Mouse (Mus musculus) monocyte, adult 2 months (primary cell): ENCODE measurements around the gene Prlhr.

Experiments used
- DNase-seq, 2 experiments: peaks; one replicate each; pipeline ENCODE4 v3.0.0; 2022; ENCODE audit warnings: low spot score in 2 of 2, low read depth in 1 of 2

Gene Prlhr

GRCm38 (mm10) chr19:60468254-60468762 is at the start of gene Prlhr:
Gene Prlhr, minus strand, starts transcription at chr19:60468304.
- DNase-seq, result no peak

- DNase-seq, result no peak
Observed at GRCm38 (mm10) chr19:60515064-60515463, 47.0 kb upstream of the Prlhr start.

- no peak for DNase-seq
Observed at GRCm38 (mm10) chr19:60513431-60513830, 45.3 kb upstream of the Prlhr start.

- no peak for DNase-seq
Observed at GRCm38 (mm10) chr19:60500209-60500608, 32.1 kb upstream of the Prlhr start.

GRCm38 (mm10) chr19:60497171-60497570 is 29.1 kb upstream of the Prlhr start:
- no peak for DNase-seq

- no peak for DNase-seq
Observed at GRCm38 (mm10) chr19:60495772-60496171, 27.7 kb upstream of the Prlhr start.

GRCm38 (mm10) chr19:60489566-60489965 is 21.5 kb upstream of the Prlhr start:
- no peak for DNase-seq

- no peak for DNase-seq
Observed at GRCm38 (mm10) chr19:60485261-60485660, 17.2 kb upstream of the Prlhr start.

- DNase-seq, result no peak
Observed at GRCm38 (mm10) chr19:60478859-60479258, 10.8 kb upstream of the Prlhr start.

- DNase-seq, result no peak
Observed at GRCm38 (mm10) chr19:60477788-60478187, 9.7 kb upstream of the Prlhr start.

- DNase-seq, result no peak
Observed at GRCm38 (mm10) chr19:60468846-60469245, 742 bp upstream of the Prlhr start.

- DNase-seq, result no peak
Observed at GRCm38 (mm10) chr19:60467588-60468007, 506 bp downstream of the Prlhr start.

- DNase-seq, result peak in 1 of 2 experiments; percentile 17
Observed at GRCm38 (mm10) chr19:60466953-60467570, 1.0 kb downstream of the Prlhr start.

- no peak for DNase-seq
Observed at GRCm38 (mm10) chr19:60465726-60466125, 2.4 kb downstream of the Prlhr start.

- no peak for DNase-seq
Observed at GRCm38 (mm10) chr19:60463896-60464295, 4.2 kb downstream of the Prlhr start.

- DNase-seq, result no peak
Observed at GRCm38 (mm10) chr19:60463440-60463839, 4.7 kb downstream of the Prlhr start.

- no peak for DNase-seq
Observed at GRCm38 (mm10) chr19:60461476-60461875, 6.6 kb downstream of the Prlhr start.

- DNase-seq, result no peak
Observed at GRCm38 (mm10) chr19:60459680-60460079, 8.4 kb downstream of the Prlhr start.

GRCm38 (mm10) chr19:60459071-60459470 is 9.0 kb downstream of the Prlhr start:
- DNase-seq, result no peak

- no peak for DNase-seq
Observed at GRCm38 (mm10) chr19:60455791-60456190, 12.3 kb downstream of the Prlhr start.

- DNase-seq, result no peak
Observed at GRCm38 (mm10) chr19:60440531-60440930, 27.6 kb downstream of the Prlhr start.

GRCm38 (mm10) chr19:60440083-60440482 is 28.0 kb downstream of the Prlhr start:
- no peak for DNase-seq

GRCm38 (mm10) chr19:60437566-60438241 is 30.4 kb downstream of the Prlhr start:
- no peak for DNase-seq
